In the genomic region with DNA sequence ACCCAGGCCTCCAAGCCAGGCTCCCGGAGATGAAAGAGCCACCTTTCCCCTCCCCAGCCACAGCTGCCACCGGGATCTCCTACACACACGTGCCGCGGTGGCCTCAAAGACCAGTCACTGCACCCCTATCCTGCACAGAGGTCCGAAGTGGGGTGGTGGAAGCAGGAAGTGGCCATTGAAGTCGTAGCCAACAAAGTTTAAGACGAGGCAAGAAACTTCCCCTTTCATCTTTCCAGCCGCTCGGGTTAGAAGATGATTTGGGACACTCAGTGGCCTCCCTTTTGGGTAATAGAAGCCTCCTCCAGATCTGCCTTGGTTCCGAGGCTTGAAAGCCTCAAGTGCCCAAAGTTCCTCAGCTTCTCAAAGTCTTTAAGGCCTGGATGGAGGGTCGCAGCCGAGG, we compare ENCODE assay signal across 8 mouse cellular contexts. TPM values are rescaled to one million over a fixed set of nuclear protein-coding genes. Genes with fewer than 3 reads are reported as not detected.
DNase-seq lines count a peak whose midpoint lies in the region; ATAC-seq lines count a peak whose summit lies in the region.

No protein-coding gene starts in this region.

- H3K4me3 ChIP-seq in kidney, embryonic 16.5 days (ENCODE audit: low read length): peak overlapping the region; percentile 75
- peak overlapping the region; percentile 82 for H3K4me3 ChIP-seq in brown adipose tissue, adult 24 weeks (ENCODE audit: insufficient read depth, low read depth, low read length)
- H3K4me3 ChIP-seq in hindbrain, embryonic 11.5 days (ENCODE audit: low read depth, low read length): peak overlapping the region; percentile 77
- peak overlapping the region; percentile 78 for H3K4me3 ChIP-seq in midbrain, embryonic 12.5 days

- peak overlapping the region; percentile 73 for H3K4me2 ChIP-seq in kidney, embryonic 16.5 days (replicated peaks; ENCODE audit: low read depth, low read length)
- H3K4me2 ChIP-seq in hindbrain, embryonic 11.5 days (replicated peaks; ENCODE audit: low read depth, low read length): peak overlapping the region; percentile 98
- peak overlapping the region; percentile 82 for H3K4me2 ChIP-seq in midbrain, embryonic 12.5 days (replicated peaks)

- no peaks in the 10 kb centered on the region for H3K27me3 ChIP-seq in kidney, embryonic 16.5 days (ENCODE audit: insufficient read depth, low read length)
- no peaks in the 10 kb centered on the region for H3K27me3 ChIP-seq in hindbrain, embryonic 11.5 days (ENCODE audit: control insufficient read depth, insufficient read depth, low read length)
- H3K27me3 ChIP-seq in midbrain, embryonic 12.5 days: peaks cover 18% of the 10 kb centered on the region

- 4% methylated on average over 13 of the region's 13 CpGs for WGBS in kidney, embryonic 16.5 days
- WGBS in hindbrain, embryonic 11.5 days: 1% methylated on average over 13 of the region's 13 CpGs
- 3% methylated on average over 13 of the region's 13 CpGs for WGBS in midbrain, embryonic 12.5 days

- no peaks in the 10 kb centered on the region for H3K9me3 ChIP-seq in kidney, embryonic 16.5 days (ENCODE audit: low read length)
- H3K9me3 ChIP-seq in hindbrain, embryonic 11.5 days (ENCODE audit: control insufficient read depth, low read length): no peaks in the 10 kb centered on the region
- H3K9me3 ChIP-seq in midbrain, embryonic 12.5 days: no peaks in the 10 kb centered on the region

- H3K27ac ChIP-seq in kidney, embryonic 16.5 days (ENCODE audit: low read length): peak overlapping the region; percentile 98
- H3K27ac ChIP-seq in brown adipose tissue, adult 24 weeks (replicated peaks; ENCODE audit: low read depth, low read length): peak overlapping the region; percentile 69; the same call in 1 of the 2 replicates
- H3K27ac ChIP-seq in hindbrain, embryonic 11.5 days (ENCODE audit: low read depth, low read length): peak overlapping the region; percentile 92; the same call in 1 of the 2 replicates
- peak overlapping the region; percentile 89 for H3K27ac ChIP-seq in midbrain, embryonic 12.5 days (replicated peaks)

- no peak for ATAC-seq in kidney, embryonic 16.5 days (ENCODE audit: low FRiP score, low TSS enrichment)
- no peak for ATAC-seq in hindbrain, embryonic 11.5 days (ENCODE audit: low FRiP score)
- no peak for ATAC-seq in midbrain, embryonic 12.5 days (ENCODE audit: low FRiP score, low read depth)

- DNase-seq in kidney, adult 8-10 months: no peak
- DNase-seq in hindbrain, embryonic 11.5 days (ENCODE audit: low spot score): no peak
- no peak for DNase-seq in testis, postnatal 10 days (ENCODE audit: low spot score)
- DNase-seq in gastrocnemius, adult 8-10 months (ENCODE audit: low spot score in 2 of 2): no peak
- DNase-seq in yolk sac, embryonic 10.5 days (ENCODE audit: low spot score): no peak

- H3K9ac ChIP-seq in kidney, embryonic 16.5 days (replicated peaks; ENCODE audit: low read length): peak overlapping the region; percentile 88
- peak overlapping the region; percentile 82 for H3K9ac ChIP-seq in hindbrain, embryonic 11.5 days (ENCODE audit: low read depth, low read length)
- peak overlapping the region; percentile 90 for H3K9ac ChIP-seq in midbrain, embryonic 12.5 days (replicated peaks)

- peaks cover 71% of the 10 kb centered on the region for H3K4me1 ChIP-seq in kidney, embryonic 16.5 days (ENCODE audit: insufficient read depth, low read length)
- peaks cover 46% of the 10 kb centered on the region for H3K4me1 ChIP-seq in brown adipose tissue, adult 24 weeks (ENCODE audit: control insufficient read depth, insufficient read depth, insufficient read length, low read length)
- H3K4me1 ChIP-seq in hindbrain, embryonic 11.5 days (replicated peaks; ENCODE audit: control insufficient read depth, insufficient read depth, low read length): peaks cover 9% of the 10 kb centered on the region
- H3K4me1 ChIP-seq in midbrain, embryonic 12.5 days: peaks cover 71% of the 10 kb centered on the region

- H3K36me3 ChIP-seq in kidney, embryonic 16.5 days (ENCODE audit: insufficient read depth, low read length): no peaks in the 10 kb centered on the region
- H3K36me3 ChIP-seq in hindbrain, embryonic 11.5 days (ENCODE audit: control insufficient read depth, insufficient read depth, low read length): no peaks in the 10 kb centered on the region
- H3K36me3 ChIP-seq in midbrain, embryonic 12.5 days: no peaks in the 10 kb centered on the region

RNA-seq across cellular contexts. Expression of gene Elmsan1, which starts 26.4 kb away (rescaled TPM):
- polyA plus RNA-seq in kidney, embryonic 16.5 days (2015; fragmentation: Nextera tagmentation; extraction: Ambion mirVana): 8.6 and 9.3 TPM in 2 replicates
- polyA plus RNA-seq in brown adipose tissue, adult 24 weeks (2012; ENCODE audit: insufficient read depth, insufficient read length, missing spikeins): 6.9 and 9.5 TPM in 2 replicates
- 4.2 and 6.1 TPM in 2 replicates for polyA plus RNA-seq in hindbrain, embryonic 11.5 days (2014; fragmentation: Nextera tagmentation; extraction: Ambion mirVana)
- polyA plus RNA-seq in midbrain, embryonic 12.5 days (2016; fragmentation: Nextera tagmentation; extraction: Ambion mirVana): 6.5 and 6.6 TPM in 2 replicates
- total RNA-seq in gastrocnemius, adult 8-10 months (2022): 1 to 10 TPM; 5.7 to 9.1 (median 7.4) TPM

RNA-seq across cellular contexts. Expression of gene Pnma1, which starts 44.0 kb away (rescaled TPM):
- 1.1 and 1.2 TPM in 2 replicates for polyA plus RNA-seq in kidney, embryonic 16.5 days (2015; fragmentation: Nextera tagmentation; extraction: Ambion mirVana)
- not detected in 2 replicates for polyA plus RNA-seq in brown adipose tissue, adult 24 weeks (2012; ENCODE audit: insufficient read depth, insufficient read length, missing spikeins)
- 2.4 and 2.6 TPM in 2 replicates for polyA plus RNA-seq in hindbrain, embryonic 11.5 days (2014; fragmentation: Nextera tagmentation; extraction: Ambion mirVana)
- polyA plus RNA-seq in midbrain, embryonic 12.5 days (2016; fragmentation: Nextera tagmentation; extraction: Ambion mirVana): 3.6 and 3.7 TPM in 2 replicates
- total RNA-seq in gastrocnemius, adult 8-10 months (2022): under 1 TPM in 3 of 4 experiments, not detected in 1; 0.10 to 0.17 (median 0.16) TPM
